Mouse (Mus musculus) left cerebral cortex, postnatal 25 days (tissue): ENCODE measurements around the gene Gas2l1. TPM values are rescaled to one million over a fixed set of nuclear protein-coding genes. Genes with fewer than 3 reads are reported as not detected.
"Not testable (repeated sequence)": the region's sequence is repeated elsewhere in the genome, so short reads cannot be mapped to it uniquely, and the experiment has no call there.

Experiments
- DNase-seq, 2 experiments: peaks; one replicate each; pipeline ENCODE4 v3.0.0; 2022; ENCODE audit warnings: low spot score in 2 of 2, mixed read lengths in 1 of 2
- intact Hi-C: fragments of 180-260 bp; cut with DNase I; formaldehyde crosslinking; loops from one replicate; pipeline ENCODE4 v1.15.1; 2025
- total RNA-seq, 2 experiments: library from RNA; stranded (reverse); gene quantifications; 2 replicates each; pipeline ENCODE4 v1.2.3; 2021

Gene Gas2l1
- total RNA-seq: 10 to 100 TPM; 82.5 to 95.0 TPM

GRCm38 (mm10) chr11:5065056-5065821, at the start of gene Gas2l1:
Gene Gas2l1, minus strand, starts transcription at chr11:5065327.
- intact Hi-C loops: loop anchor here (1.0 kb wide), 2 partner anchors 50 to 78 kb away; no protein-coding TSS in a partner anchor
- peak; percentile 88 to 93 for DNase-seq

- intact Hi-C loops: no loop called here
- DNase-seq: no peak
Measured at GRCm38 (mm10) chr11:5113645-5114044, 48.5 kb upstream of the Gas2l1 start.

GRCm38 (mm10) chr11:5109441-5109840, 44.3 kb upstream of the Gas2l1 start:
- intact Hi-C loops: no loop called here
- DNase-seq: no peak

GRCm38 (mm10) chr11:5103986-5104509, 38.9 kb upstream of the Gas2l1 start:
- intact Hi-C loops: no loop called here

GRCm38 (mm10) chr11:5102384-5102783, 37.3 kb upstream of the Gas2l1 start:
- intact Hi-C loops: no loop called here
- DNase-seq: no peak

More at GRCm38 (mm10) chr11:5103986-5104509, 38.9 kb upstream of the Gas2l1 start:
- no peak for DNase-seq

GRCm38 (mm10) chr11:5101641-5102040, 36.5 kb upstream of the Gas2l1 start:
- DNase-seq: no peak
- intact Hi-C loops: no loop called here

- intact Hi-C loops: no loop called here
- DNase-seq: no peak
Measured at GRCm38 (mm10) chr11:5100801-5101200, 35.7 kb upstream of the Gas2l1 start.

GRCm38 (mm10) chr11:5100283-5100682, 35.2 kb upstream of the Gas2l1 start:
- no peak for DNase-seq
- intact Hi-C loops: no loop called here

GRCm38 (mm10) chr11:5099576-5100183, 34.6 kb upstream of the Gas2l1 start:
- intact Hi-C loops: no loop called here
- peak; percentile 78 to 85 for DNase-seq

- intact Hi-C loops: no loop called here
- DNase-seq: peak; percentile 96 to 97
Measured at GRCm38 (mm10) chr11:5098736-5099542, 33.8 kb upstream of the Gas2l1 start, which contains the start of the genes Rhbdd3 and Ewsr1. Gene Rhbdd3, plus strand, starts transcription at chr11:5098926. Gene Ewsr1, minus strand, starts transcription at chr11:5099266.

GRCm38 (mm10) chr11:5098035-5098735, 33.1 kb upstream of the Gas2l1 start:
- DNase-seq: peak; percentile 60 to 83
- intact Hi-C loops: no loop called here

GRCm38 (mm10) chr11:5096480-5097020, 31.4 kb upstream of the Gas2l1 start:
- DNase-seq: no peak
- intact Hi-C loops: no loop called here

- intact Hi-C loops: no loop called here
- DNase-seq: no peak
Measured at GRCm38 (mm10) chr11:5095877-5096276, 30.8 kb upstream of the Gas2l1 start.

GRCm38 (mm10) chr11:5091706-5092105, 26.6 kb upstream of the Gas2l1 start:
- intact Hi-C loops: no loop called here
- no peak for DNase-seq

- no peak for DNase-seq
- intact Hi-C loops: no loop called here
Measured at GRCm38 (mm10) chr11:5089147-5089546, 24.0 kb upstream of the Gas2l1 start.

- DNase-seq, intact Hi-C loops: not testable (repeated sequence)
Measured at GRCm38 (mm10) chr11:5076843-5077242, 11.7 kb upstream of the Gas2l1 start.

GRCm38 (mm10) chr11:5075760-5076159, 10.6 kb upstream of the Gas2l1 start:
- intact Hi-C loops: no loop called here

GRCm38 (mm10) chr11:5074882-5075281, 9.8 kb upstream of the Gas2l1 start:
- intact Hi-C loops: no loop called here
- no peak for DNase-seq

More at GRCm38 (mm10) chr11:5075760-5076159, 10.6 kb upstream of the Gas2l1 start:
- no peak for DNase-seq
